Mouse (Mus musculus): ENCODE measurements around the gene Plekhg3. TPM values are rescaled to one million over a fixed set of nuclear protein-coding genes. Genes with fewer than 3 reads are reported as not detected.

Gene Plekhg3
- polyA plus RNA-seq (2012; rRNA removed): 4.0 and 6.9 TPM in 2 replicates

DNA sequence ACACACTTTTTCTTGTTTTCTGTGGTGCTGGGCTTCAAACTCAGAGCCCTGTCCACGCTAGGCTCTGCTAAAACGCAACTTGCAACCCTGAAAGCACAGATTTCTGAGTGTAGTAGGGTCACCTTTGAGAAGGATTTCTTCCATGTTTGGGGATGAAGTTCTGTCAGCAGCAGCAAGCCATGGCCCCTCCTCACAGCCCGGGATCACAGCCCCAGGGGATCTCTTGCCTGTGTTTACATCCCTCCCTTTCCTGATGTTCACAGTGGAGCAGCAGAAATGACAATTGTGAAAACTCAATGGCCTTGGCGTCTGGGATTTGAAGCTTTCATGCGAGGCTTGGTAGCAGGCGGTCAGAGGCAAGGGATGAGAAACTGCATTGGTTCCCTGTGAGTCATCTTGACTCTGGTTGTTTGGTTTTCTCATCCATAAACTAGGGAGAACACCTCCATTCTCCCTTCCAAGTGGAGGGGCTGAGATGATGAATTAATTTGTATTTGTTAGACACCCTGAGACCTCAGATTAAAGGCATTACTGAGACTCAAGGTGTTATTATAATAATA is at the start of gene Plekhg3:
Gene Plekhg3, plus strand, starts transcription at position 312 of the 560 bp plus-strand sequence.

Other genes with a start within 250 kb of the Plekhg3 start
- 7.3 and 8.3 TPM in 2 replicates for gene Akap5, start 206.0 kb upstream of the Plekhg3 start, polyA plus RNA-seq (2012; rRNA removed)
- gene Zbtb25, start 161.3 kb upstream of the Plekhg3 start, polyA plus RNA-seq (2012; rRNA removed): 19.9 and 20.9 TPM in 2 replicates
- 3.7 and 4.1 TPM in 2 replicates for gene Zbtb1, start 160.6 kb upstream of the Plekhg3 start, polyA plus RNA-seq (2012; rRNA removed)
- 4.4 and 4.7 TPM in 2 replicates for gene Hspa2, start 126.7 kb upstream of the Plekhg3 start, polyA plus RNA-seq (2012; rRNA removed)
- 1.00 and 1.3 TPM in 2 replicates for gene Ppp1r36, start 113.4 kb upstream of the Plekhg3 start, polyA plus RNA-seq (2012; rRNA removed)
- gene Sptb, start 179.7 kb downstream of the Plekhg3 start, polyA plus RNA-seq (2012; rRNA removed): 3.2 and 4.4 TPM in 2 replicates
- 58.9 and 62.8 TPM in 2 replicates for gene Churc1, start 234.6 kb downstream of the Plekhg3 start, polyA plus RNA-seq (2012; rRNA removed)
- gene Fntb, start 234.7 kb downstream of the Plekhg3 start, polyA plus RNA-seq (2012; rRNA removed): 37.8 and 39.0 TPM in 2 replicates

All from central nervous system, embryonic 14 days (tissue).